12 mouse cellular contexts compared by ENCODE assay signal in the genomic region with DNA sequence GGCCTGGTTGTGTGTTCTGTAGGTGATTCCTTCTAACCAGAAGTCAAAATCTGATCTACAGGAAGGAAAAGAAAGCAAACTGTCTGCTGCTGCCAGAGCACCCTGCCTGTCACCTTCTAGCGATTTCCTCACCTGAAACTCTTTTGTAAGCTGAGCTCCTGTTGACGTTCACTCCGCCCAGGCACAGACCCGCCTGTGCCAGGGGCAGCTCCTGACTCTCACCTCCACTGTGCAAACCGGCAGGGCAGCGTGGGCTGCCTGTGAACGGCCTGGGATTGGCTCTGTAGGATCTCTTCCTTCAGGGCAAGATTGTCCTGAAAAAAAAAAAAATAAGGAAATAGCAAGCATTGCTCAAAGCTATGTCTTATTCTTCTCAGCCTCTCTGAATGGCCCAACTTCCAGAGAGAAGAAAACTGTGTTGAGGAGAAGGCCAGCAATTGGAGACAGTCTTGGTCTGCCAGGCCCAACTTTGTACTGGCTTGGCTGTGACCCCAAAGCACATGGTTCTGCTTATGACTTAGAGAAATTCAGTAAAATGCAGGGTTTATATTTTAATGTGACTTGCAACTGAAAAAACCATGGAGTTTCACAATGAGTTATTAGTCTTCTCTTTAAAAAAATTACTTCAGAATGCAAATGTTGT. TPM values are rescaled to one million over a fixed set of nuclear protein-coding genes. Genes with fewer than 3 reads are reported as not detected.
DNase-seq lines count a peak whose midpoint lies in the region; ATAC-seq and TF ChIP-seq lines count a peak whose summit lies in the region.
"Had no signal": no experiment of that assay in that cellular context is flagged by ENCODE, and none has a peak within 500 bp of the region (broad histone marks: within the 10 kb centered on the region; RNA-seq: fewer than 3 reads in every experiment).

No protein-coding gene starts in this region.

- peak overlapping the region; percentile 16; the same call in 1 of the 2 replicates for H3K9ac ChIP-seq in liver, embryonic 14.5 days (replicated peaks)
- H3K9ac ChIP-seq in stomach, postnatal 0 days (ENCODE audit: low read length): peak overlapping the region; percentile 38; the same call in 1 of the 2 replicates

- 62% methylated on average over 7 of the region's 7 CpGs for WGBS in liver, embryonic 14.5 days (ENCODE audit: insufficient replicate concordance)
- WGBS in stomach, postnatal 0 days: 43% methylated on average over 7 of the region's 7 CpGs

- H3K4me2 ChIP-seq in liver, embryonic 14.5 days (ENCODE audit: low read depth): no peak overlapping the region; the same call in 1 of the 2 replicates
- H3K4me2 ChIP-seq in stomach, postnatal 0 days (replicated peaks; ENCODE audit: low read depth): peak overlapping the region; percentile 39

- TF ChIP-seq CTCF in liver, embryonic 14.5 days (IDR thresholded peaks at IDR 0.05; ENCODE audit: low read depth): no peak
- TF ChIP-seq CTCF in stomach, postnatal 0 days (IDR thresholded peaks at IDR 0.05; ENCODE audit: low read depth): no peak

- TF ChIP-seq EP300 in liver, embryonic 14.5 days (IDR thresholded peaks at IDR 0.05; ENCODE audit: low read depth): no peak
- peak; percentile 78 for TF ChIP-seq EP300 in stomach, postnatal 0 days (optimal IDR thresholded peaks at IDR 0.05)

- H3K36me3 ChIP-seq in liver, embryonic 14.5 days (replicated peaks; ENCODE audit: control insufficient read depth, insufficient read depth, low read depth): peaks cover 10% of the 10 kb centered on the region
- no peaks in the 10 kb centered on the region for H3K36me3 ChIP-seq in stomach, postnatal 0 days (ENCODE audit: control insufficient read depth, insufficient read depth, low read length)

- no peak for ATAC-seq in liver, embryonic 14.5 days (ENCODE audit: insufficient read depth)
- peak; percentile 73 for ATAC-seq in stomach, postnatal 0 days (ENCODE audit: low FRiP score, low TSS enrichment)
- ATAC-seq: hindbrain, embryonic 16.5 days had no signal

- no peak overlapping the region for H3K4me3 ChIP-seq in liver, embryonic 14.5 days (ENCODE audit: insufficient read depth in 1 of 2, low read depth in 2 of 2, low read length in 2 of 2)
- no peak overlapping the region for H3K4me3 ChIP-seq in stomach, postnatal 0 days (ENCODE audit: low read depth, low read length)
- H3K4me3 ChIP-seq: myocyte had no signal

- peaks cover 69% of the 10 kb centered on the region in 2 experiments for H3K4me1 ChIP-seq in liver, embryonic 14.5 days (replicated peaks; ENCODE audit: control insufficient read depth in 2 of 2, insufficient read depth in 2 of 2, low read length in 1 of 2)
- H3K4me1 ChIP-seq in stomach, postnatal 0 days (replicated peaks; ENCODE audit: control insufficient read depth, insufficient read depth): peaks cover 7% of the 10 kb centered on the region

- peak overlapping the region; percentile 92 for H3K27ac ChIP-seq in liver, embryonic 14.5 days
- peak overlapping the region; percentile 93 for H3K27ac ChIP-seq in stomach, postnatal 0 days (replicated peaks)

- DNase-seq in cerebellum, postnatal 25 days: peak; percentile 36 to 38
- DNase-seq in cerebellum, adult 9-11 months: no peak
- DNase-seq in lung, adult 18-20 months: peak; percentile 55 to 75
- DNase-seq in lung, postnatal 14 days: no peak
- no peak for DNase-seq in liver, embryonic 14.5 days (ENCODE audit: low read depth in 3 of 3, low spot score in 3 of 3)
- DNase-seq in stomach, postnatal 0 days (ENCODE audit: low spot score): peak; percentile 85
- DNase-seq in embryo, embryonic 9.5 days (ENCODE audit: extremely low spot score): no peak
- no peak for DNase-seq in right cerebral cortex, adult 18-20 months
- DNase-seq: gastrocnemius, postnatal 14 days; right cerebral cortex, postnatal 4 days had no signal

- H3K9me3 ChIP-seq in liver, embryonic 14.5 days (ENCODE audit: control insufficient read depth, low read length): no peaks in the 10 kb centered on the region
- H3K9me3 ChIP-seq in stomach, postnatal 0 days (ENCODE audit: control insufficient read depth, low read length): no peaks in the 10 kb centered on the region

- no peaks in the 10 kb centered on the region for H3K27me3 ChIP-seq in liver, embryonic 14.5 days (ENCODE audit: control insufficient read depth, insufficient read depth, low read length)
- H3K27me3 ChIP-seq in stomach, postnatal 0 days (ENCODE audit: control insufficient read depth, insufficient read depth, low read length): no peaks in the 10 kb centered on the region

RNA-seq across cellular contexts. Expression of a gene that starts 25.7 kb away (rescaled TPM):
- 0.11 and 0.12 TPM in 2 replicates for polyA plus RNA-seq in liver, embryonic 14.5 days (2012; rRNA removed)
- polyA plus RNA-seq in liver, embryonic 14.5 days (2014; fragmentation: Nextera tagmentation; extraction: Ambion mirVana): 0.23 and 0.24 TPM in 2 replicates
- 19.2 and 22.7 TPM in 2 replicates for polyA plus RNA-seq in stomach, postnatal 0 days (2015; fragmentation: Nextera tagmentation; extraction: Ambion mirVana)

Comparison
In these comparisons a context has a peak if more than half of its experiments do, and no peak if none do; other contexts are left out.
1. DNase-seq: peak in cerebellum, postnatal 25 days (2 of 2), lung, adult 18-20 months (2 of 2) and stomach, postnatal 0 days (single experiment); none in cerebellum, adult 9-11 months (single experiment), lung, postnatal 14 days (single experiment), liver, embryonic 14.5 days (0 of 3), embryo, embryonic 9.5 days (single experiment) and right cerebral cortex, adult 18-20 months (single experiment).
2. RNA of a gene that starts 25.7 kb away (polyA plus RNA-seq): 19.2 to 22.7 TPM in stomach, postnatal 0 days; 0.11 to 0.24 TPM in liver, embryonic 14.5 days; every median in the first group is over 10 times any median in the second.